Mouse (Mus musculus): ENCODE measurements around the gene Magea1. TPM values are rescaled to one million over a fixed set of nuclear protein-coding genes. Genes with fewer than 3 reads are reported as not detected.
"Not testable (repeated sequence)": the region's sequence is repeated elsewhere in the genome, so short reads cannot be mapped to it uniquely, and the experiment has no call there.

The Magea1 gene
- not detected in 2 replicates for polyA plus RNA-seq (2012; rRNA removed)

- not testable (repeated sequence) for DNase-seq (ENCODE audit: low spot score)
Measured at GRCm38 (mm10) chrX:155089693-155090092, at the start of gene Magea1. Gene Magea1, minus strand, starts transcription at chrX:155089793.

DNA sequence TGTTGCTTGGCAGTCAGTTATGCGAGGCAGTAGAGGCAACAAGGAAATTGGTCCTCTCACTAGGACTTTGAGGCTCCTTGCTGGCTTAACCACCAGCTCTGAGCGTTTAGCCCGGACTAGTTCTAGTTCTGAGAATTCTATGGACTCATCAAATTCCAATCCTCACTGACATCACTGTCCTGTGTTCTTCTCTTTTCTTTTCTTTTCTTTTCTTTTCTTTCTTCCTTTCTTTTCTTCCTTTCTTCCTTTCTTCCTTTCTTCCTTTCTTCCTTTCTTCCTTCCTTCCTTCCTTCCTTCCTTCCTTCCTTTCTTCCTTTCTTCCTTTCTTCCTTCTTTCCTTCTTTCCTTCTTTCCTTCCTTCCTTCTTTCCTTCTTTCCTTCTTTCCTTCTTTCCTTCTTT lies 38.7 kb upstream of the Magea1 start, which contains the start of gene Cldn34b2:
TSS of gene Cldn34b2 (minus strand) at position 101 of the 400 bp plus-strand sequence.
- not testable (repeated sequence) for DNase-seq (ENCODE audit: low spot score)

GRCm38 (mm10) chrX:155098024-155098423 lies 8.4 kb upstream of the Magea1 start:
- DNase-seq (ENCODE audit: low spot score) = no peak

- not testable (repeated sequence) for DNase-seq (ENCODE audit: low spot score)
Measured at GRCm38 (mm10) chrX:155093566-155093965, 4.0 kb upstream of the Magea1 start, which contains the start of gene Magea2. Gene Magea2, minus strand, starts transcription at chrX:155093666.

- not testable (repeated sequence) for DNase-seq (ENCODE audit: low spot score)
Measured at GRCm38 (mm10) chrX:155063045-155063444, 26.5 kb downstream of the Magea1 start, which contains the start of gene Magea5. Gene Magea5, minus strand, starts transcription at chrX:155063145.

Other genes with a start within 250 kb of the Magea1 start
- not detected in 2 replicates for gene Cldn34b1, start 199.5 kb downstream of the Magea1 start, polyA plus RNA-seq (2012; rRNA removed)
- gene Magea6, start 153.8 kb downstream of the Magea1 start, polyA plus RNA-seq (2012; rRNA removed) = not detected in 2 replicates
- not detected in 2 replicates for gene Magea3, start 140.3 kb downstream of the Magea1 start, polyA plus RNA-seq (2012; rRNA removed)
- gene Magea8, start 93.9 kb downstream of the Magea1 start, polyA plus RNA-seq (2012; rRNA removed) = not detected in 2 replicates
- not detected in 2 replicates for gene Magea5, start 26.6 kb downstream of the Magea1 start, polyA plus RNA-seq (2012; rRNA removed)
- gene Magea2, start 3.9 kb upstream of the Magea1 start, polyA plus RNA-seq (2012; rRNA removed) = not detected in 2 replicates
- gene Cldn34b2, start 38.6 kb upstream of the Magea1 start, polyA plus RNA-seq (2012; rRNA removed) = not detected in 2 replicates
- gene Sat1, start 126.7 kb upstream of the Magea1 start, polyA plus RNA-seq (2012; rRNA removed) = 311 and 408 TPM in 2 replicates
- gene Acot9, start 172.7 kb upstream of the Magea1 start, polyA plus RNA-seq (2012; rRNA removed) = 29.7 and 36.1 TPM in 2 replicates